Mouse (Mus musculus): Measurements from ENCODE around the gene Serpinb8. TPM values are rescaled to one million over a fixed set of nuclear protein-coding genes. Genes with fewer than 3 reads are reported as not detected.

Gene Serpinb8
- 0.53 and 1.0 TPM in 2 replicates for polyA plus RNA-seq (2014; fragmentation: Nextera tagmentation; extraction: Ambion mirVana)

DNA sequence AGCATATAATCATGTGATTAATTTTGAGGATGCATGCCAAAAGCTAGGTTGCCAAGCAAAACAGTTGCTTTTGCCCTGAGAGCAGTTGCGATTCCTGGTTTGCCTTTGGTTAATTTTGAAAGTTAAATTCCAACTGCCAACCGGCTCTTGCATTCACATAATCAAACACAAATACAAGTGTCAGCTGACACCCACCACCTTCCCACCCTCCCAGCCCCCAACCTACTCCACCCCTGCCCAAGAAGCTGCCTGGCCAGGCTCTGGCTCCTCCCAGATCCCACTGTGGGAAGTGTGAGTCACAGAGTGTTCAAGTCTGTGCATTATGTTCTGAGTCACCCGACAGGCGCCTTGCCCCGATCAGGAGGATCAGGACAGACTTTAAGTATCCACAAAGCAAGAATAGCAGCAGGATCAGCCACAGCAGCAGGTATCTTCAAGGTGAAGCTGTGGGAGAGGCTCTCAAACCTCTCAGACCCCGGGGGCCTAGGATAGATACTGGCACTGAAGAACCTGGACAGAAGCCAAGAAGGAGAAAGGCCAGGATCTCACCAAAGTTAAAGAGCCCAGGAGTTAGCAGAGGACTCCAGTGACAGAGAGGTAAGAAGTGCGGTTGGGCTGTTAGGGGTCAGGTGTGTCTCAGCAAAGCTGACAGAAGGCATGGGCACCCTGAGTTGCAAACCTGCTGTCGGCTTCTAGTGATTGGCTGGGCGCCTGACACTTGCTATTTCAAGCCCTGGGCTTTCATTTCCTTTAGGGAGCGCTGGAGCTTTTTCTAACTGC is at the start of gene Serpinb8:
Gene Serpinb8, plus strand, starts transcription at position 316 of the 780 bp plus-strand sequence.
- Histone ChIP-seq H3K36me3 (ENCODE audit: control insufficient read depth, insufficient read depth, low read length) (no peaks in the 10 kb centered on the region), H3K27ac (ENCODE audit: low read depth, low read length) (no peak within 1 kb of the TSS), H3K9ac (ENCODE audit: low read depth, low read length) (no peak within 1 kb of the TSS), H3K4me2 (no peak within 1 kb of the TSS), H3K4me1 (replicated peaks; ENCODE audit: control insufficient read depth, insufficient read depth, low read length) (no peaks in the 10 kb centered on the region), H3K27me3 (replicated peaks; ENCODE audit: control insufficient read depth, insufficient read depth, low read length) (no peaks in the 10 kb centered on the region), H3K4me3 (ENCODE audit: low read depth, low read length) (no peak within 1 kb of the TSS), H3K9me3 (ENCODE audit: control insufficient read depth, low read length) (no peaks in the 10 kb centered on the region)
- WGBS: 51% methylated on average over 10 of the region's 10 CpGs
- DNase-seq (ENCODE audit: low spot score): no peak
- ATAC-seq (replicated peaks; ENCODE audit: low FRiP score): 0 out of 2 replicates have a peak, but pooled peaks have one; percentile 43

DNA sequence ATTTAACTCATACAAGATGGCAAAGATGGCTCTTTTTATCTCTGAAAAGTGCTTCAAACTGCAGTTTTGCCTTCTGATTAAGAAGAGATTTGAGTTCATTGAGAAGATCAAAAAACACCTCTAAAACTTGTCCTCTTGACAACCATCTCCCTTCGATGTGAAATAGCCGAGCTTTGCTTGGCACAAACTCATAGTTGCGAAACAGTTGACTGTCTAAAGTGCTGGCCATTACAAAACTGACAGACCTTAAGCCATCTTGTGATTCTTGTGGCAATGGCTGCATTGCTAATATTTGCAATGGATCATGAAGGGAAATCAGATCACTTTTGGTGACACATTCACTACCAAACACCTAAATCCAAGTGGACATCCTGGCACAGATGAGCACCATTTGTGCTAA is 30.3 kb upstream of the Serpinb8 start:
- Histone ChIP-seq H3K4me2 (no peak overlapping the region), H3K9ac (ENCODE audit: low read depth, low read length) (no peak overlapping the region), H3K27ac (ENCODE audit: low read depth, low read length) (no peak overlapping the region), H3K36me3 (ENCODE audit: control insufficient read depth, insufficient read depth, low read length) (no peaks in the 10 kb centered on the region), H3K4me3 (ENCODE audit: low read depth, low read length) (no peak overlapping the region), H3K4me1 (replicated peaks; ENCODE audit: control insufficient read depth, insufficient read depth, low read length) (no peaks in the 10 kb centered on the region), H3K9me3 (ENCODE audit: control insufficient read depth, low read length) (no peaks in the 10 kb centered on the region), H3K27me3 (replicated peaks; ENCODE audit: control insufficient read depth, insufficient read depth, low read length) (no peaks in the 10 kb centered on the region)
- DNase-seq (ENCODE audit: low spot score): no peak
- 82% methylated on average over 3 of the region's 3 CpGs for WGBS
- ATAC-seq (replicated peaks; ENCODE audit: low FRiP score): no peak

DNA sequence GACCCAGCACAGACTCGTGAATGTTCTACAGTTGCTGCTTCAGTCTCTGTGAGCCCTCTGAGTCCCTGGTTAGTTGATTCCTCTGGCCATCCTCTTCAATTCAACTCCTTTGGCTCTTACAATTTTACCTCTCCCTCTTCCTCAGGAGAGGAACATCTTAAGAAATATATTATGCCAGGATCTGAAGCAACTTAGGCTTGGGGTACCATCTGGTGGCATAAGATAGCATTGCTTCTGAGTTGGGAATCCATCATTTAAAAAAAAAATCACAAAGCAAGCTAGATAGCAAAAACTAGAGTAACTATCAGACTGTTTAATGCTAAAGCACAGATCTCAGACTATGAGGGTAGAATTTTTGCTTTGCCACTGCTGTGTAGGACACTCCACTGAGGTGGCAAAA is 27.7 kb upstream of the Serpinb8 start:
- ATAC-seq (replicated peaks; ENCODE audit: low FRiP score) (no peak), DNase-seq (ENCODE audit: low spot score) (no peak)
- Histone ChIP-seq H3K9me3 (ENCODE audit: control insufficient read depth, low read length) (no peaks in the 10 kb centered on the region), H3K36me3 (ENCODE audit: control insufficient read depth, insufficient read depth, low read length) (no peaks in the 10 kb centered on the region), H3K4me1 (replicated peaks; ENCODE audit: control insufficient read depth, insufficient read depth, low read length) (no peaks in the 10 kb centered on the region), H3K9ac (ENCODE audit: low read depth, low read length) (no peak overlapping the region), H3K27me3 (replicated peaks; ENCODE audit: control insufficient read depth, insufficient read depth, low read length) (no peaks in the 10 kb centered on the region), H3K4me3 (ENCODE audit: low read depth, low read length) (no peak overlapping the region), H3K4me2 (no peak overlapping the region), H3K27ac (ENCODE audit: low read depth, low read length) (no peak overlapping the region)
- 80% methylated on average over 1 of the region's 1 CpGs for WGBS

- no peaks in the 10 kb centered on the region for H3K36me3 ChIP-seq (ENCODE audit: control insufficient read depth, insufficient read depth, low read length)
- no peak overlapping the region for H3K27ac ChIP-seq (ENCODE audit: low read depth, low read length)
- H3K4me3 ChIP-seq (ENCODE audit: low read depth, low read length): no peak overlapping the region
- no peaks in the 10 kb centered on the region for H3K27me3 ChIP-seq (replicated peaks; ENCODE audit: control insufficient read depth, insufficient read depth, low read length)
- no peaks in the 10 kb centered on the region for H3K9me3 ChIP-seq (ENCODE audit: control insufficient read depth, low read length)
- DNase-seq (ENCODE audit: low spot score) (no peak), ATAC-seq (replicated peaks; ENCODE audit: low FRiP score) (no peak)
- no peak overlapping the region for H3K9ac ChIP-seq (ENCODE audit: low read depth, low read length)
- no peak overlapping the region for H3K4me2 ChIP-seq
- H3K4me1 ChIP-seq (replicated peaks; ENCODE audit: control insufficient read depth, insufficient read depth, low read length): no peaks in the 10 kb centered on the region
These were observed 24.2 kb upstream of the Serpinb8 start for GRCm38 (mm10) chr1:107565644-107566043.

GRCm38 (mm10) chr1:107576094-107576493 is 13.7 kb upstream of the Serpinb8 start:
- H3K27me3 ChIP-seq (replicated peaks; ENCODE audit: control insufficient read depth, insufficient read depth, low read length): no peaks in the 10 kb centered on the region
- ATAC-seq (replicated peaks; ENCODE audit: low FRiP score): no peak
- no peak overlapping the region for H3K27ac ChIP-seq (ENCODE audit: low read depth, low read length)
- WGBS: 75% methylated on average over 2 of the region's 2 CpGs
- H3K4me1 ChIP-seq (replicated peaks; ENCODE audit: control insufficient read depth, insufficient read depth, low read length): no peaks in the 10 kb centered on the region
- H3K36me3 ChIP-seq (ENCODE audit: control insufficient read depth, insufficient read depth, low read length): no peaks in the 10 kb centered on the region
- DNase-seq (ENCODE audit: low spot score): no peak
- no peak overlapping the region for H3K4me3 ChIP-seq (ENCODE audit: low read depth, low read length)
- H3K9me3 ChIP-seq (ENCODE audit: control insufficient read depth, low read length): no peaks in the 10 kb centered on the region
- H3K4me2 ChIP-seq: no peak overlapping the region
- no peak overlapping the region for H3K9ac ChIP-seq (ENCODE audit: low read depth, low read length)

GRCm38 (mm10) chr1:107577514-107577913 is 12.3 kb upstream of the Serpinb8 start:
- H3K4me3 ChIP-seq (ENCODE audit: low read depth, low read length): no peak overlapping the region
- no peaks in the 10 kb centered on the region for H3K27me3 ChIP-seq (replicated peaks; ENCODE audit: control insufficient read depth, insufficient read depth, low read length)
- H3K9me3 ChIP-seq (ENCODE audit: control insufficient read depth, low read length): no peaks in the 10 kb centered on the region
- no peaks in the 10 kb centered on the region for H3K36me3 ChIP-seq (ENCODE audit: control insufficient read depth, insufficient read depth, low read length)
- DNase-seq (ENCODE audit: low spot score): no peak
- H3K4me2 ChIP-seq: no peak overlapping the region
- no peak overlapping the region for H3K27ac ChIP-seq (ENCODE audit: low read depth, low read length)
- ATAC-seq (replicated peaks; ENCODE audit: low FRiP score): no peak
- no peak overlapping the region for H3K9ac ChIP-seq (ENCODE audit: low read depth, low read length)
- no peaks in the 10 kb centered on the region for H3K4me1 ChIP-seq (replicated peaks; ENCODE audit: control insufficient read depth, insufficient read depth, low read length)
- 71% methylated on average over 1 of the region's 1 CpGs for WGBS

DNA sequence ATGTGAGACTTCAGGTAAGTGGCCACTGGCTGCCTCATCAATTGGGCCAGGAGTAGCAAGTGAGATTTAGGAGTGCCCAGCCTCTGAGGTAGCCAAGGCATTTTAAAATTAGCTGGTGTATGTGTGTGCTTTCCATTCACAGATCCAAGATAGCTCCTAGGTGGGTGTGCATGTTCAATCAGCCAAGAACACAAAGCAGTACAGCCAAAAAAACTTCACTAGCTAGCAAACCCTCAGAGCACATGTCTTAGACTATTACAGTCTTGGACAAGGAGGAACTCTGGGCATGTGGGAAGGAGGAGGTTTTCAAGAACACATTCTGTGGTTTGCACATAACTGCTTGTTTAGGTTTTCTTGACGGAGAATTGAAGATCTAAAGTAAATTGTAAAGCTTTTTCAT is 8.6 kb upstream of the Serpinb8 start:
- no peak overlapping the region for H3K9ac ChIP-seq (ENCODE audit: low read depth, low read length)
- no peaks in the 10 kb centered on the region for H3K9me3 ChIP-seq (ENCODE audit: control insufficient read depth, low read length)
- no peaks in the 10 kb centered on the region for H3K36me3 ChIP-seq (ENCODE audit: control insufficient read depth, insufficient read depth, low read length)
- WGBS: 69% methylated on average over 1 of the region's 1 CpGs
- ATAC-seq (replicated peaks; ENCODE audit: low FRiP score) (no peak), DNase-seq (ENCODE audit: low spot score) (no peak)
- no peak overlapping the region for H3K4me3 ChIP-seq (ENCODE audit: low read depth, low read length)
- no peak overlapping the region for H3K4me2 ChIP-seq
- no peaks in the 10 kb centered on the region for H3K27me3 ChIP-seq (replicated peaks; ENCODE audit: control insufficient read depth, insufficient read depth, low read length)
- no peaks in the 10 kb centered on the region for H3K4me1 ChIP-seq (replicated peaks; ENCODE audit: control insufficient read depth, insufficient read depth, low read length)
- no peak overlapping the region for H3K27ac ChIP-seq (ENCODE audit: low read depth, low read length)

DNA sequence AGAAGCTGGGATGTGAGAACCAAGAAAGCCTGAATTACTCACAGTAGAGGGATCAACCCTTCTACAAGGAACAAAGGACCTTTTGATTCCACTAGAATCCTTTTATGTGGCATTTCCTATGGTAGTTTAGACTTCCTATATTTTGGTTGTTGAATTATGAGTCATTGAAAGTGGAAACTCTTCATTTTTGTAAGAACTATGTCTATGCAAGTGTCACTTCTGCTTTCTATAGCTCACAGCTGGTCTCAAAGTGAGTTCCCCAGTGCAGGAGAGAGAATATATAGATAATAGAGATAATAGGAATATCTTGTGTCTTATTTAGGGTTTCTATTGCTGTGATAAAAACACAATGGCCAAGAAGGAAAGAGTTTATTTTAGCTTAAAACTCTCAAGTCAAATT is 6.9 kb upstream of the Serpinb8 start:
- H3K27ac ChIP-seq (ENCODE audit: low read depth, low read length): no peak overlapping the region
- H3K4me1 ChIP-seq (replicated peaks; ENCODE audit: control insufficient read depth, insufficient read depth, low read length): no peaks in the 10 kb centered on the region
- no peaks in the 10 kb centered on the region for H3K27me3 ChIP-seq (replicated peaks; ENCODE audit: control insufficient read depth, insufficient read depth, low read length)
- H3K4me2 ChIP-seq: no peak overlapping the region
- H3K9me3 ChIP-seq (ENCODE audit: control insufficient read depth, low read length): no peaks in the 10 kb centered on the region
- no peak overlapping the region for H3K4me3 ChIP-seq (ENCODE audit: low read depth, low read length)
- no peak overlapping the region for H3K9ac ChIP-seq (ENCODE audit: low read depth, low read length)
- no peaks in the 10 kb centered on the region for H3K36me3 ChIP-seq (ENCODE audit: control insufficient read depth, insufficient read depth, low read length)
- ATAC-seq (replicated peaks; ENCODE audit: low FRiP score) (no peak), DNase-seq (ENCODE audit: low spot score) (no peak)

DNA sequence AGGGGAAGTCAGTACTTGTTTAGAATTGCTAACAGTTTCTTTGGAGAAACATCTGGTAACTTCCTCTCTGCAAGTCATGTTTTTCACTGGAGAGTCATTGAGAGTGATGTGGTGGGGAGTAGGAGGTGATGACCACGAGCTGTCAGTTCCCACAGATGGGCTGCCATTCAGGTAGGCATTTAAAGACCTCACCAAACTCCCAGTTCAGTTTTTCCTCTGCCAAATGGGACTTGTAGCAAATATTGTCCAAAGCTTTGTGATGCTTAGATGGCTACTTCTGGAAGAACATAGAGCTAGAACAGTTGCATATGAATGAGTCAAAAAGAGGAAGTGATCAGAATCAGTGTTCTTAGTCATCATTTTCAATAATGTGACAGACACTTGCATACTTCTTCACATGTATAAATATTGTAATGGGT is 5.8 kb upstream of the Serpinb8 start:
- Histone ChIP-seq H3K4me2 (no peak overlapping the region), H3K4me1 (replicated peaks; ENCODE audit: control insufficient read depth, insufficient read depth, low read length) (no peaks in the 10 kb centered on the region), H3K27me3 (replicated peaks; ENCODE audit: control insufficient read depth, insufficient read depth, low read length) (no peaks in the 10 kb centered on the region), H3K4me3 (ENCODE audit: low read depth, low read length) (no peak overlapping the region), H3K27ac (ENCODE audit: low read depth, low read length) (no peak overlapping the region), H3K36me3 (ENCODE audit: control insufficient read depth, insufficient read depth, low read length) (no peaks in the 10 kb centered on the region), H3K9ac (ENCODE audit: low read depth, low read length) (no peak overlapping the region), H3K9me3 (ENCODE audit: control insufficient read depth, low read length) (no peaks in the 10 kb centered on the region)
- ATAC-seq (replicated peaks; ENCODE audit: low FRiP score): no peak
- 29% methylated on average over 1 of the region's 1 CpGs for WGBS
- DNase-seq (ENCODE audit: low spot score): no peak

Measured in liver, embryonic 11.5 days (tissue).